ENCODE assay signal across 22 mouse cellular contexts in genomic region chr10:93799711-93800362, GRCm38 (mm10). TPM values are rescaled to one million over a fixed set of nuclear protein-coding genes. Genes with fewer than 3 reads are reported as not detected.
DNase-seq lines count a peak whose midpoint lies in the region; ATAC-seq and TF ChIP-seq lines count a peak whose summit lies in the region.
"Had no signal": no experiment of that assay in that cellular context is flagged by ENCODE, and none has a peak within 500 bp of the region (broad histone marks: within the 10 kb centered on the region; RNA-seq: fewer than 3 reads in every experiment).

No protein-coding gene starts in this region.

- CTCF ChIA-PET in Patski (lab: Charles Lee): interaction anchor here (1.0 to 4.2 kb wide), 8 partner anchors 10 to 155 kb away, joined by 3 to 22 read pairs (median 6); no protein-coding TSS in a partner anchor

- intact Hi-C loops in gastrocnemius, adult 2 months (cut with DNase I): no loop called here

- POLR2A ChIA-PET in Patski (lab: Charles Lee): no interaction called here

- no peak for ATAC-seq in lung, postnatal 0 days
- ATAC-seq in Patski: peak; percentile 91
- ATAC-seq: intestine, embryonic 15.5 days had no signal

- peak overlapping the region; percentile 21 for H3K4me3 ChIP-seq in gastrocnemius, adult 2 months
- H3K4me3 ChIP-seq in lung, postnatal 0 days (ENCODE audit: low read depth, low read length): no peak overlapping the region
- H3K4me3 ChIP-seq in olfactory bulb, adult 2 months (ENCODE audit: insufficient read depth, low read depth, low read length): no peak overlapping the region
- H3K4me3 ChIP-seq: hindbrain, embryonic 12.5 days; intestine, embryonic 15.5 days; left cerebral cortex, adult 2 months; limb, embryonic 12.5 days had no signal

- TF ChIP-seq CTCF in gastrocnemius, adult 2 months (IDR thresholded peaks at IDR 0.05): no peak
- no peak for TF ChIP-seq CTCF in lung, postnatal 0 days (IDR thresholded peaks at IDR 0.05)
- no peak for TF ChIP-seq CTCF in Patski (IDR thresholded peaks at IDR 0.05)
- no peak for TF ChIP-seq CTCF in olfactory bulb, adult 2 months (IDR thresholded peaks at IDR 0.05; ENCODE audit: insufficient read depth, low read depth, low read length)

- no peak for TF ChIP-seq POLR2A in olfactory bulb, adult 2 months (IDR thresholded peaks at IDR 0.05; ENCODE audit: insufficient read depth, low read depth, low read length)

- in situ Hi-C loops in Patski (cut with MboI; ENCODE audit: low pct_unique_long_range_greater_than_20kb): loop anchor here (25.0 kb wide), 1 partner anchor 738 kb away; no protein-coding TSS in a partner anchor

- TF ChIP-seq EP300 in lung, postnatal 0 days (IDR thresholded peaks at IDR 0.05): peak; percentile 21; the same call in 1 of the 2 replicates

- no peaks in the 10 kb centered on the region for H3K9me3 ChIP-seq in lung, postnatal 0 days (ENCODE audit: low read length)
- H3K9me3 ChIP-seq: G1E; hindbrain, embryonic 12.5 days; intestine, embryonic 15.5 days; limb, embryonic 12.5 days had no signal

- H3K4me2 ChIP-seq in lung, postnatal 0 days (replicated peaks; ENCODE audit: low read depth, low read length): no peak overlapping the region
- H3K4me2 ChIP-seq: hindbrain, embryonic 12.5 days; intestine, embryonic 15.5 days; limb, embryonic 12.5 days had no signal

- H3K9ac ChIP-seq in lung, postnatal 0 days (replicated peaks; ENCODE audit: low read depth): no peak overlapping the region
- H3K9ac ChIP-seq: hindbrain, embryonic 12.5 days; intestine, embryonic 15.5 days; limb, embryonic 12.5 days had no signal

- H3K27ac ChIP-seq in gastrocnemius, adult 2 months: peak overlapping the region; percentile 79
- H3K27ac ChIP-seq in lung, postnatal 0 days (ENCODE audit: low read length): no peak overlapping the region
- H3K27ac ChIP-seq in olfactory bulb, adult 2 months (ENCODE audit: insufficient read depth, low read depth, low read length): peak overlapping the region; percentile 78; the same call in 1 of the 2 replicates
- H3K27ac ChIP-seq: hindbrain, embryonic 12.5 days; intestine, embryonic 15.5 days; kidney, postnatal 0 days; left cerebral cortex, adult 2 months; stomach, postnatal 0 days had no signal

- H3K4me1 ChIP-seq in lung, postnatal 0 days (ENCODE audit: insufficient read depth, low read depth, low read length): no peaks in the 10 kb centered on the region
- H3K4me1 ChIP-seq in olfactory bulb, adult 2 months (ENCODE audit: control insufficient read depth, insufficient read depth, low read length): peaks cover 3% of the 10 kb centered on the region; the same call in 1 of the 2 replicates
- H3K4me1 ChIP-seq: hindbrain, embryonic 12.5 days; intestine, embryonic 15.5 days had no signal

- H3K27me3 ChIP-seq in lung, postnatal 0 days (replicated peaks; ENCODE audit: insufficient read depth, low read length): no peaks in the 10 kb centered on the region
- no peaks in the 10 kb centered on the region for H3K27me3 ChIP-seq in Patski
- H3K27me3 ChIP-seq: hindbrain, embryonic 12.5 days; intestine, embryonic 15.5 days had no signal

- peak; percentile 38 for DNase-seq in gastrocnemius, adult 2 months
- DNase-seq in gastrocnemius, adult 8-10 months (ENCODE audit: low spot score in 2 of 2): no peak
- DNase-seq in lung, postnatal 0 days (ENCODE audit: low spot score): peak; percentile 26
- DNase-seq in lung, postnatal 4 days: no peak
- DNase-seq in Patski (ENCODE audit: low read depth, low spot score): no peak
- DNase-seq in frontal cortex, postnatal 25 days (ENCODE audit: low spot score in 2 of 2): no peak
- DNase-seq in ovary, postnatal 10 days (ENCODE audit: low spot score): no peak
- DNase-seq: adrenal gland, postnatal 14 days; cerebellum, adult 9-10 months; embryo, embryonic 11 days; lung, adult 2 months; thymus, postnatal 14 days had no signal

- H3K36me3 ChIP-seq in lung, postnatal 0 days (ENCODE audit: insufficient read depth, low read length): no peaks in the 10 kb centered on the region
- H3K36me3 ChIP-seq: G1E; hindbrain, embryonic 12.5 days; intestine, embryonic 15.5 days; limb, embryonic 12.5 days had no signal

- 55% methylated on average over 8 of the region's 8 CpGs for WGBS in lung, postnatal 0 days
- 51% methylated on average over 8 of the region's 8 CpGs for whole genome bisulfite sequencing in olfactory bulb, adult 2 months

RNA-seq across cellular contexts. Expression of gene Usp44, which starts 31.5 kb away (rescaled TPM):
- under 1 TPM; 0.31 to 0.33 TPM for total RNA-seq in gastrocnemius, adult 2 months (2021)
- under 1 TPM in 3 of 4 experiments, not detected in 1; 0.34 to 0.67 (median 0.48) TPM for total RNA-seq in gastrocnemius, adult 8-10 months (2022)
- 0.12 TPM in 1 of 2 replicates, not detected in the other for polyA plus RNA-seq in lung, postnatal 0 days (2015; fragmentation: Nextera tagmentation; extraction: Ambion mirVana)
- polyA plus RNA-seq in Patski (2021): 2.1 TPM
- not detected in 2 replicates for polyA plus RNA-seq in olfactory bulb, adult 2 months (2012; ENCODE audit: insufficient read depth, insufficient read length, low replicate concordance, missing spikeins)
- total RNA-seq: adrenal gland, postnatal 14 days; layer of hippocampus, adult 8-10 months; left cerebral cortex, adult 2 months; monocyte, adult 5-6 weeks had no signal
- polyA plus RNA-seq: stomach, postnatal 0 days had no signal

Comparison
In these comparisons a context has a peak if more than half of its experiments do, and no peak if none do; other contexts are left out.
1. DNase-seq: peak in gastrocnemius, adult 2 months (single experiment) and lung, postnatal 0 days (single experiment); none in gastrocnemius, adult 8-10 months (0 of 2), lung, postnatal 4 days (0 of 2), Patski (single experiment), frontal cortex, postnatal 25 days (0 of 2) and ovary, postnatal 10 days (single experiment).